Mouse (Mus musculus) kidney, postnatal 10 days (tissue): ENCODE data around the gene Prame.
A peak's percentile ranks its signal among the peaks of the same experiment; 100 is the strongest.
"Not testable (repeated sequence)": the region's sequence is repeated elsewhere in the genome, so short reads cannot be mapped to it uniquely, and the experiment has no call there.

Source experiments
- DNase-seq: peaks from one replicate; pipeline ENCODE4 v3.0.0; 2021; ENCODE audit warnings: mixed read lengths

Gene Prame

DNA sequence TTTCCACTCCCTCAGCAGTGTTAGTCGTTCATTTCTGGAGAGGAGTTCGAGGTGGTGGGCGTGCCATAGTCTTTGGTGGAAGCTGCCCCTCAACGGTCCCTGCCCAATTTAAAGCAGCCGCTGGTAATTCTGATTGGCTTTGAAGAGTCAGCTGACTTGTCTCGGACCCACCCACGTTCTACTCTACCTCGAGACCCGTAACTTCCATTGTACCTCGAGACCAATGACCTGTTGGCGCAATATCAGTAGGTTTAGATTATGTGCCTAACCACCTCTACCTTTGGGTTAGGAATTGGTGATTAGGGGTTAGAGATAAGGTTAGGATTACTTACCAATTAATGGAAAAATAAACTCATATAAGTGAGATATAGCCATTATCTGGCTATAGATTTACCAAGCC, at the start of gene Prame:
Gene Prame (minus strand): TSS at position 101 of the 400 bp plus-strand sequence.
- no peak for DNase-seq

DNA sequence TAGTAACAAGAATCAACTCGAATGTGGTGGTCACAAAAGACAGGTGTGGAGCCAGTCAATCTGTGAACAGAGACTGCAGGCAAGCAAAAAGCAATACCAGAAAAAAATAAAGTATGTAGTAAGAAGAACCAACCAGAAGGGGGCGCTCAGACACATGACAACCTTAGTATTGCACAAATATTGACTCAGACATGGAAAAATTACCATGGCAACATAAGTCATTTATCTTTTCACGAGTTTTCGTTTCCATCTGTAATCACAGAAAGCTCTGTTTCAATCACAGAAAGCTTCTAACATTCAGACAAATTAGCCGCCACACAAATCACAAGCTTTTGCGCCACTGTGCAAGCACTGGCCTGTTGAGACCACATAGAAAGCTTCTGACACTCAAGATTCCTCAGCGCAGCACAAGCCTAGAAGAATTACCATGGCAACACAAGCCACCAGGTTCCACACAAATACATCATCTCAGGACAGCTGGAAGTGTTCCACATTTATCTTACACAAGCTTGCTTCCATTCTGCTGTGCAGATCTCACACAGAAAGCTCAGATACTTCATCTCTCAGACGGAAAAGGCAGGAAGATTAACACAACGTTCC, 24.8 kb upstream of the Prame start:
- DNase-seq = peak; percentile 11

DNA sequence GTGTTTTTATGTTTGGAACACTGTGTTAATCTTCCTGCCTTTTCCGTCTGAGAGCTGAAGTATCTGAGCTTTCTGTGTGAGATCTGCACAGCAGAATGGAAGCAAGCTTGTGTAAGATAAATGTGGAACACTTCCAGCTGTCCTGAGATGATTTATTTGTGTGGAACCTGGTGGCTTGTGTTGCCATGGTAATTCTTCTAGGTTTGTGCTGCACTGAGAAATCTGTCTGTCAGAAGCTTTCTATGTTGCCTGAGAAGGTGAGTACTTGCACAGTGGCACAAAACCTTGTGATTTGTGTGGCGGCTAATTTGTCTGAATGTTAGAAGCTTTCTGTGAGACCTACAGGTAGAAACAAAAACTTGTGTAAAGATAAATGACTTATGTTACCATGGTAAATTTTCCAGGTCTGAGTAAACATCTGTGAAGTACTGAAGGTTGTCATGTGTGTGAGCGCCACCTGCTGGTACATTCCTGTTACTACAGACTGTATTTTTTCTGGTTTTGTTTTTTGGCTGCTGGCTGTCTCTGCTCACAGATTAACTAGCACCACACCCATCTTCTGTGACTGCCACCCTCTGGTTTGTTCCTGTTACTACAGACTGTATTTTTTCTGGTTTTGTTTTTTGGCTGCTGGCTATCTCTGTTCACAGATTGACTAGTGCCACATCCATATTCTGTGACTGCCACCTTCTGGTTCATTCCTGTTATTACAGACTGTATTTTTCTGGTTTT, 26.0 kb downstream of the Prame start:
- DNase-seq = peak; percentile 28

DNA sequence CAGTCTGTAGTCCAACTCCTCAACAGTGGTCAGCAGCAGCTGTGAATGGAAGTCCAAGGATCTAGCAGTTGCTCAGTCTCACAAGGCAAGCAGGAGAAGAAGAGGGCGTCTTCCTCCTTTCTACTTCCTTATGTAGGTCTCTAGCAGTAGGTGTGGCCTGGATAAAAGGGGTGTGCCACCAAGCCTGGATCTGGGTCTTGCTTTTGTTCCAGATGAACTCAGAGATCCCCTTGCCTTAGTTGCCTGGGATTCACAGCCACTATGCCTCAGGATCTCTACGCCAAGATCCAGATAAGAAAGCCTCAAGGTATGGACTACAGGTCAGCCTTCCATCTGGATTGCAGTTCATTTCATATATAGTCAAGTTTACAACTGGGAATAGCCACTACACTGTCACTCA, 28.8 kb downstream of the Prame start, which contains the start of gene Nxf7:
Gene Nxf7 (minus strand): TSS at position 101 of the 400 bp plus-strand sequence.
- DNase-seq = no peak

DNA sequence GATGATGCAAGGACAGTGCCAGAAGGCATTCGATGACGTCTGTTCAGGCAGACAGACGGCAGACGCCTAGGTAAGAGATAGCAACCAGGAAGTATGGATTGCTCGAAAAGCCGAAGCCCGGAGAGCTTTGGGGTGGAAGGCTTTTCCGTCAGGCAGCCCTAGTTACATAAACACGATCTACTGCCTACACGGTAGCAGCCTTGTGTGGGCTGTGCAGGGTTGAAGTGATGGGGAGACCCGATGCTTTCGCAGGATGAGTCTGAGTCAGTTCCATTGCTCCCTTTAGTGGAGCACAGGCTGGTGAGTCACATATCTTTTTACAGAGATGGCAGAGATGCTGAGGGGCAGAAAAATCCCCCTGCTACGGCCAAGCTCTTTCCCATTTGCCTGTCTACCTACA, 29.4 kb downstream of the Prame start:
- no peak for DNase-seq

DNA sequence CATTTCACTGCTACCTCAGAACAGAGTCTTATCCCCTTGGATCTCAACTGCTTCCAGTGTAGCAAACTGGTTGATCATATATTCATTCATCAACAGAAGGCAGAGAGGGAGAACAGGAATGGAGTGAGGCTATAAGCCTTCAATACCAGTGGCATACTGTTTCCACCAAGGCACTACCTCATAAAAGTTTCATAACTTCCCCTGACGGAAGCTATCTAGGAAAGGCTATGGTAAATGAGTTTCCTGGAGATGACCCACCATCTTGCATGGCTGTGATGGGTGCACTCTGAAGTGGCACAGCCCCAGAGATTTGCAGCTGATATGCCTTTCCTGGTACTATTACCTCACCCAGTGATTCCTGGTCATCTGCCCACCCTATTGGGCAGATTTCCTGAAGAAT, 51.1 kb downstream of the Prame start:
- DNase-seq = no peak

DNA sequence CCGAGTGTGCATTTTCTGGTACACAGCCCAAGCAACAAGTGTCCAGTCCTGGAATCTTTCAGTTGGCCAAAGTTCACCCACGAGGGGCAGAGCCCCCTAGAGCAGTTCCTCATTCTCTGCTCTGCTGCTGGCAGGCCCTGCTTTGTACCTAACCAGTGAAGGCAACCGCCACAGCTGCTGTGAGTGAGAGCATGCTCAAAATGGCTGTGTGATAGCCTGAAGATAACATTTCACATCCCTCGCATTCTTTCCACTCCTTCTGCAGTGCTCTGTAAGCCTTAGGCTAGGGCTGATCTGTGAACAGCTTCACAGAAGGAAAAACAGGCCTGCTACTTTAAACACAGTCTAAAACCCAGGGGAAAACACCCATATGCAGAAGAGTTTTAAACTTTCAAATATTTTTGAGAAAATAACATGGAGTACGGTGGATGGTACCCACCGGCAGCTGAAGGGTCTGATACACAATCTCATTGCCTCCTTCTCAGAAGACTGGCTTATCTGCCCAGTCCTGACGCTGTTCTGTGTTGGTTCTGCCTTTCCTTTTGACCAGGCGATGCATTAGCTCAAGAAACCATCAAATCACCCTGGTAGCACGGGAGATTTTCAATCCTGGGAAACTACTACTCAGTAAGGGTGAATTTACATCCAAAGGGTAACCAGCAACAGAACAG, 52.4 kb downstream of the Prame start:
- peak; percentile 10 for DNase-seq

DNA sequence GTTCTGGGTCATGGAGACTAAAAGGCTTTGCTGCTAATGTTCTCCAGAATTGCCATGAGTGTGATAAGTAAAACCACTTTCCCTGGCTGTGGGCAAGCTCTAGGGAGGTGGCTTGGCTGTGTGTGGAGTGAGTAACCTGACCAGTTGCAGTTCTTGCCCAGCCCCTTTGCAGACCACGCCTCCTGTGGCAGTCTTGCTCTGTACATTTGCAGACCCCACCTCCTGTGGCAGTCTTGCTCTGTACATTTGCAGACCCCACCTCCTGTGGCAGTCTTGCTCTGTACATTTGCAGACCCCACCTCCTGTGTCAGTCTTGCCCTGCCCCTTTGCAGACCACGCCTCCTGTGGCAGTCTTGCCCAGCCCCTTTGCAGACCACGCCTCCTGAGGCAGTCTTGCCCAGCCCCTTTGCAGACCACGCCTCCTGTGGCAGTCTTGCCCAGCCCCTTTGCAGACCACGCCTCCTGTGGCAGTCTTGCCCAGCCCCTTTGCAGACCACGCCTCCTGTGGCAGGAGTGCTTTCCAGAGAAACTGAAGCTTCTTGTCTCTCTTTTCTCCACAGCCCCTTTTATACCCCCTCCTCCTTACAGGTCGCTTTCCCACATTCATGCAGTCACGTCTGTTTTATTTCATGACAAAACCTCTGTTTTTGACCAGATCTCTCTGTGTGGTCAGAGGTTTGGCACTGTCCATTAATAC, 53.1 kb downstream of the Prame start:
- DNase-seq = peak; percentile 36

DNA sequence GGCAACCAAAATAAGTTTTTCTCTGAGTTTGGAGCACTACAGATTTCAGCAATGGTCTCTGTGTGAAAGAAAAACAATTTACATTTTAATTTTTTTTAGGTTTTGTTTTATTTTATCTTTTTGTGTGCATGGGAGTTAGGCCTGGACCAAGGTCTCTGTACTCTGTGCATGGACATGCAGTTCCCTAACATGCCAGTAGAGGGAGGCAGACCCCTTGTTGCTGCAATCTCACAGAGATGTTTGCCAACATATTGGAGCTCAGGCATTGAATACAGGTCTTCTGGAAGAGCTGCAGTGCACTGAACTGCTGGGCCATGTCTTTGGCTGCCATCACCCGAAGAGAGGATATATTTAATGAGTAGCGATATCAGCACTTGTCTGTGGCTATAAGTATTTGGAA, 58.0 kb downstream of the Prame start:
- DNase-seq = peak; percentile 79

DNA sequence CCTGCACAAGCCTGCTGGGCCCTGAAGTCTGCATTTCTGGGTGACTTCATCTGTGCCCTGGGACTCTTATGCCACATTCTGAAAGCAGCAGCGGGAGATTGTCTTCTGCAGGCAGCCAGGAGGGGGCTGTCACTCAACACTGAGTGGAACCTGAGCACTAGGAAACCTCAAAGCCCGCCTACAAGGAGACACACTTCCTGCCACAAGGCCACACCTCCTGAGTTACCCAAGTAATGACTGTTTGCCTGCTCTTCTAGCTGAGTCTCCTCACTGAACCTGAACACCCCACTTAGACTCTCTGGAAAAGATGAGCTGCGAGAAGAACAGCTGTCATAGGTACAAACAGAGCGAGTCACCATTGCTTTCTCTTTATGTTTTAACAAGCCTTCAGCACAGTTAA, 62.6 kb downstream of the Prame start:
- DNase-seq = not testable (repeated sequence)
